Mouse (Mus musculus) lung, postnatal 0 days (tissue): ENCODE measurements around the gene Ptpn3. TPM values are rescaled to one million over a fixed set of nuclear protein-coding genes. Genes with fewer than 3 reads are reported as not detected.

Experiments used
- ATAC-seq: fragments of 200-750 bp; cut with Nextera tagmentation; 2 replicates; pipeline ENCODE4 v1.8.0; 2017; ENCODE audit warnings: moderate library complexity
- DNase-seq: peaks from one replicate; pipeline ENCODE4 v3.0.0-alpha.2; 2016; ENCODE audit warnings: low spot score
- H3K27ac ChIP-seq: fragments of 300-500 bp; sonication (generic); 2 replicates; pipeline ENCODE4 v1.5.1; 2014; ENCODE audit warnings: antibody characterized with exemption, mild to moderate bottlenecking, low read length, mixed read lengths
- H3K27me3 ChIP-seq: fragments of 300-500 bp; sonication (generic); replicated peaks from 2 replicates; pipeline ENCODE4 v1.6.1; 2014; ENCODE audit warnings: low read length, mixed read lengths; ENCODE audit not compliant: insufficient read depth
- H3K36me3 ChIP-seq: fragments of 300-500 bp; sonication (generic); 2 replicates; pipeline ENCODE4 v1.6.1; 2014; ENCODE audit warnings: low read length, mixed read lengths; ENCODE audit not compliant: insufficient read depth
- H3K4me1 ChIP-seq: fragments of 300-500 bp; sonication (generic); 2 replicates; pipeline ENCODE4 v1.6.1; 2014; ENCODE audit warnings: antibody characterized with exemption, low read depth, low read length, mixed read lengths; ENCODE audit not compliant: insufficient read depth
- H3K4me2 ChIP-seq: fragments of 300-500 bp; sonication (generic); replicated peaks from 2 replicates; pipeline ENCODE4 v1.6.1; 2014; ENCODE audit warnings: low read depth, mild to moderate bottlenecking, low read length, moderate library complexity, mixed read lengths
- H3K4me3 ChIP-seq: fragments of 300-500 bp; sonication (generic); 2 replicates; pipeline ENCODE4 v1.5.1; 2014; ENCODE audit warnings: low read depth, low read length
- H3K9ac ChIP-seq: fragments of 300-500 bp; sonication (generic); replicated peaks from 2 replicates; pipeline ENCODE4 v1.6.1; 2014; ENCODE audit warnings: low read depth, mild to moderate bottlenecking
- H3K9me3 ChIP-seq: fragments of 300-500 bp; sonication (generic); 2 replicates; pipeline ENCODE4 v1.6.1; 2016; ENCODE audit warnings: low read length, mixed read lengths
- CTCF ChIP-seq: IDR thresholded peaks from 2 replicates; pipeline ENCODE4 v1.5.1; 2016; ENCODE audit warnings: antibody characterized with exemption, mild to moderate bottlenecking
- EP300 ChIP-seq: IDR thresholded peaks from 2 replicates; pipeline ENCODE4 v1.6.1; 2016; ENCODE audit warnings: antibody characterized with exemption, mild to moderate bottlenecking, control low read depth
- WGBS: fragments of 180-500 bp; shearing (Covaris S2); extraction: QIAGEN DNeasy Blood & Tissue Kit; methylation state at CpG from one replicate; pipeline ENCODE4 v1.1.7; 2014; 5-methylcytosine and 5-hydroxymethylcytosine counted together
- polyA plus RNA-seq: library from polyadenylated mRNA; unstranded; fragments of >200 nt; fragmentation: Nextera tagmentation; extraction: Ambion mirVana; gene quantifications from 2 replicates; pipeline ENCODE4 v1.2.1, GENCODE M21; 2015

The Ptpn3 gene
- polyA plus RNA-seq, 1 experiment from 2014 or later, result 4.7 TPM

- ATAC-seq (no peak), DNase-seq (no peak)
- TF ChIP-seq CTCF (no peak), EP300 (no peak)
- H3K27me3 ChIP-seq, result no peaks in the 10 kb centered on the region
- H3K4me1 ChIP-seq, result no peaks in the 10 kb centered on the region
- no peaks in the 10 kb centered on the region for H3K9me3 ChIP-seq
- no peak overlapping the region for H3K4me3 ChIP-seq
- H3K4me2 ChIP-seq, result no peak overlapping the region
- no peak overlapping the region for H3K9ac ChIP-seq
- H3K27ac ChIP-seq, result no peak overlapping the region
- no peaks in the 10 kb centered on the region for H3K36me3 ChIP-seq
- 79% methylated on average over 10 of the region's 10 CpGs for WGBS
Measured at GRCm38 (mm10) chr4:57269344-57269743, 32.3 kb downstream of the Ptpn3 start.

GRCm38 (mm10) chr4:57268330-57268729 is 33.3 kb downstream of the Ptpn3 start:
- H3K9me3 ChIP-seq, result no peaks in the 10 kb centered on the region
- H3K27me3 ChIP-seq, result no peaks in the 10 kb centered on the region
- no peak overlapping the region for H3K27ac ChIP-seq
- no peak overlapping the region for H3K4me3 ChIP-seq
- ATAC-seq (no peak), DNase-seq (no peak)
- no peak overlapping the region for H3K9ac ChIP-seq
- WGBS, result 63% methylated on average over 8 of the region's 8 CpGs
- no peaks in the 10 kb centered on the region for H3K36me3 ChIP-seq
- no peaks in the 10 kb centered on the region for H3K4me1 ChIP-seq
- TF ChIP-seq EP300 (no peak), CTCF (no peak)
- H3K4me2 ChIP-seq, result no peak overlapping the region

GRCm38 (mm10) chr4:57266389-57266788 is 35.2 kb downstream of the Ptpn3 start:
- H3K36me3 ChIP-seq, result no peaks in the 10 kb centered on the region
- H3K4me1 ChIP-seq, result no peaks in the 10 kb centered on the region
- DNase-seq, result no peak
- H3K4me3 ChIP-seq, result no peak overlapping the region
- H3K4me2 ChIP-seq, result no peak overlapping the region
- ATAC-seq, result no peak
- WGBS, result 72% methylated on average over 9 of the region's 9 CpGs
- no peaks in the 10 kb centered on the region for H3K27me3 ChIP-seq
- TF ChIP-seq CTCF, result no peak
- no peak for TF ChIP-seq EP300
- no peaks in the 10 kb centered on the region for H3K9me3 ChIP-seq
- H3K27ac ChIP-seq, result no peak overlapping the region
- no peak overlapping the region for H3K9ac ChIP-seq

- DNase-seq (no peak), ATAC-seq (peak; percentile 55)
- H3K27ac ChIP-seq, result no peak overlapping the region
- H3K27me3 ChIP-seq, result no peaks in the 10 kb centered on the region
- H3K4me3 ChIP-seq, result no peak overlapping the region
- H3K4me2 ChIP-seq, result no peak overlapping the region
- H3K9ac ChIP-seq, result no peak overlapping the region
- no peaks in the 10 kb centered on the region for H3K36me3 ChIP-seq
- no peaks in the 10 kb centered on the region for H3K4me1 ChIP-seq
- no peaks in the 10 kb centered on the region for H3K9me3 ChIP-seq
- no peak for TF ChIP-seq CTCF
- no peak for TF ChIP-seq EP300
- WGBS, result 64% methylated on average over 7 of the region's 7 CpGs
Measured at GRCm38 (mm10) chr4:57263695-57264094, 37.9 kb downstream of the Ptpn3 start.

GRCm38 (mm10) chr4:57263061-57263685 is 38.5 kb downstream of the Ptpn3 start:
- Histone ChIP-seq H3K27ac (no peak overlapping the region), H3K4me3 (no peak overlapping the region), H3K4me1 (no peaks in the 10 kb centered on the region), H3K27me3 (no peaks in the 10 kb centered on the region), H3K4me2 (no peak overlapping the region), H3K9ac (no peak overlapping the region), H3K36me3 (no peaks in the 10 kb centered on the region), H3K9me3 (no peaks in the 10 kb centered on the region)
- 62% methylated on average over 8 of the region's 8 CpGs for WGBS
- ATAC-seq (peak; percentile 33), DNase-seq (peak; percentile 79)
- TF ChIP-seq EP300 (no peak), CTCF (peak; percentile 79)

- no peaks in the 10 kb centered on the region for H3K9me3 ChIP-seq
- H3K9ac ChIP-seq, result no peak overlapping the region
- no peaks in the 10 kb centered on the region for H3K4me1 ChIP-seq
- WGBS, result 32% methylated on average over 8 of the region's 8 CpGs
- no peak overlapping the region for H3K4me3 ChIP-seq
- no peak overlapping the region for H3K4me2 ChIP-seq
- no peaks in the 10 kb centered on the region for H3K36me3 ChIP-seq
- H3K27me3 ChIP-seq, result no peaks in the 10 kb centered on the region
- TF ChIP-seq EP300 (no peak), CTCF (no peak)
- DNase-seq (no peak), ATAC-seq (no peak)
- no peak overlapping the region for H3K27ac ChIP-seq
Measured at GRCm38 (mm10) chr4:57262451-57262850, 39.2 kb downstream of the Ptpn3 start.

- 60% methylated on average over 9 of the region's 9 CpGs for WGBS
- DNase-seq, result no peak
- no peaks in the 10 kb centered on the region for H3K4me1 ChIP-seq
- no peak overlapping the region for H3K4me2 ChIP-seq
- no peaks in the 10 kb centered on the region for H3K36me3 ChIP-seq
- H3K9me3 ChIP-seq, result no peaks in the 10 kb centered on the region
- no peak overlapping the region for H3K27ac ChIP-seq
- H3K4me3 ChIP-seq, result no peak overlapping the region
- H3K9ac ChIP-seq, result no peak overlapping the region
- no peak for TF ChIP-seq CTCF
- ATAC-seq, result no peak
- H3K27me3 ChIP-seq, result no peaks in the 10 kb centered on the region
Measured at GRCm38 (mm10) chr4:57261813-57262212, 39.8 kb downstream of the Ptpn3 start.
